8 mouse cellular contexts compared by ENCODE assay signal in genomic region chr13:43615194-43615576, GRCm38 (mm10). TPM values are rescaled to one million over a fixed set of nuclear protein-coding genes. Genes with fewer than 3 reads are reported as not detected.
A peak's percentile ranks its signal among the peaks of the same experiment; 100 is the strongest.
DNase-seq lines count a peak whose midpoint lies in the region; ATAC-seq and TF ChIP-seq lines count a peak whose summit lies in the region.

No protein-coding gene starts in this region.

- peak overlapping the region; percentile 48 for H3K4me3 ChIP-seq in lung, postnatal 0 days (ENCODE audit: low read depth, low read length)
- H3K4me3 ChIP-seq in forebrain, embryonic 12.5 days (replicated peaks), result peak overlapping the region; percentile 79
- peak overlapping the region; percentile 54 for H3K4me3 ChIP-seq in liver, embryonic 15.5 days (replicated peaks)

- 31% methylated on average over 9 of the region's 9 CpGs for WGBS in lung, postnatal 0 days
- 21% methylated on average over 9 of the region's 9 CpGs for WGBS in forebrain, embryonic 12.5 days
- 8% methylated on average over 9 of the region's 9 CpGs for WGBS in liver, embryonic 15.5 days (ENCODE audit: insufficient replicate concordance)

- H3K4me2 ChIP-seq in lung, postnatal 0 days (replicated peaks; ENCODE audit: low read depth, low read length), result peak overlapping the region; percentile 92
- H3K4me2 ChIP-seq in forebrain, embryonic 12.5 days, result peak overlapping the region; percentile 84
- peak overlapping the region; percentile 81 for H3K4me2 ChIP-seq in liver, embryonic 15.5 days

- no peak overlapping the region; the same call in 1 of the 2 replicates for H3K9ac ChIP-seq in lung, postnatal 0 days (replicated peaks; ENCODE audit: low read depth)
- peak overlapping the region; percentile 84 for H3K9ac ChIP-seq in forebrain, embryonic 12.5 days
- H3K9ac ChIP-seq in liver, embryonic 15.5 days, result no peak overlapping the region

- no peak for TF ChIP-seq EP300 in lung, postnatal 0 days (IDR thresholded peaks at IDR 0.05)

- H3K27ac ChIP-seq in lung, postnatal 0 days (ENCODE audit: low read length), result no peak overlapping the region
- H3K27ac ChIP-seq in forebrain, embryonic 12.5 days, result peak overlapping the region; percentile 65
- no peak overlapping the region for H3K27ac ChIP-seq in liver, embryonic 15.5 days (replicated peaks)

- no peaks in the 10 kb centered on the region for H3K27me3 ChIP-seq in lung, postnatal 0 days (replicated peaks; ENCODE audit: insufficient read depth, low read length)
- H3K27me3 ChIP-seq in forebrain, embryonic 12.5 days, result 0 out of 2 replicates have a peak, but pooled peaks cover 12% of the 10 kb centered on the region
- H3K27me3 ChIP-seq in liver, embryonic 15.5 days, result peaks cover 46% of the 10 kb centered on the region

- no peaks in the 10 kb centered on the region for H3K4me1 ChIP-seq in lung, postnatal 0 days (ENCODE audit: insufficient read depth, low read depth, low read length)
- peaks cover 29% of the 10 kb centered on the region for H3K4me1 ChIP-seq in forebrain, embryonic 12.5 days
- H3K4me1 ChIP-seq in liver, embryonic 15.5 days (replicated peaks), result peaks cover 12% of the 10 kb centered on the region

- no peak for ATAC-seq in lung, postnatal 0 days
- ATAC-seq in forebrain, embryonic 12.5 days (ENCODE audit: low FRiP score), result no peak
- no peak for ATAC-seq in liver, embryonic 15.5 days (ENCODE audit: insufficient read depth)

- H3K9me3 ChIP-seq in lung, postnatal 0 days (ENCODE audit: low read length), result no peaks in the 10 kb centered on the region
- H3K9me3 ChIP-seq in forebrain, embryonic 12.5 days, result no peaks in the 10 kb centered on the region
- no peaks in the 10 kb centered on the region for H3K9me3 ChIP-seq in liver, embryonic 15.5 days (replicated peaks)

- no peaks in the 10 kb centered on the region for H3K36me3 ChIP-seq in lung, postnatal 0 days (ENCODE audit: insufficient read depth, low read length)
- no peaks in the 10 kb centered on the region for H3K36me3 ChIP-seq in forebrain, embryonic 12.5 days (replicated peaks)
- H3K36me3 ChIP-seq in liver, embryonic 15.5 days (replicated peaks), result no peaks in the 10 kb centered on the region

- no peak for TF ChIP-seq CTCF in lung, postnatal 0 days (IDR thresholded peaks at IDR 0.05)

- no peak for DNase-seq in lung, postnatal 0 days (ENCODE audit: low spot score)
- DNase-seq in lung, adult 18-20 months, result no peak
- DNase-seq in thymus, postnatal 14 days, result peak; percentile 36
- no peak for DNase-seq in urinary bladder, postnatal 4 days (ENCODE audit: low spot score in 2 of 2)
- DNase-seq in layer of hippocampus, postnatal 25 days (ENCODE audit: extremely low spot score in 1 of 2, low spot score in 1 of 2), result no peak
- no peak for DNase-seq in layer of hippocampus, adult 11-12 months (ENCODE audit: low spot score)

RNA-seq across cellular contexts. Expression of gene Rnf182, which starts 0.3 kb away (rescaled TPM):
- 0.37 and 0.63 TPM in 2 replicates for polyA plus RNA-seq in lung, postnatal 0 days (2015; fragmentation: Nextera tagmentation; extraction: Ambion mirVana)
- polyA plus RNA-seq in forebrain, embryonic 12.5 days (2016; fragmentation: Nextera tagmentation; extraction: Ambion mirVana), result 17.0 and 18.7 TPM in 2 replicates
- polyA plus RNA-seq in liver, embryonic 15.5 days (2015; fragmentation: Nextera tagmentation; extraction: Ambion mirVana), result 0.07 TPM in 1 of 2 replicates, not detected in the other
- total RNA-seq in layer of hippocampus, postnatal 25 days (2021), result 10 to 100 TPM; 35.6 to 36.4 TPM

RNA-seq across cellular contexts. Expression of gene Mcur1, which starts 55.2 kb away (rescaled TPM):
- 20.0 and 21.0 TPM in 2 replicates for polyA plus RNA-seq in lung, postnatal 0 days (2015; fragmentation: Nextera tagmentation; extraction: Ambion mirVana)
- 11.7 and 11.8 TPM in 2 replicates for polyA plus RNA-seq in forebrain, embryonic 12.5 days (2016; fragmentation: Nextera tagmentation; extraction: Ambion mirVana)
- polyA plus RNA-seq in liver, embryonic 15.5 days (2015; fragmentation: Nextera tagmentation; extraction: Ambion mirVana), result 5.7 and 5.9 TPM in 2 replicates
- 10 to 100 TPM; 19.2 to 22.5 TPM for total RNA-seq in layer of hippocampus, postnatal 25 days (2021)

Comparison
In these comparisons a context has a peak if more than half of its experiments do, and no peak if none do; other contexts are left out.
1. RNA of gene Rnf182, which starts 0.3 kb away (polyA plus RNA-seq): 17.0 to 18.7 TPM in forebrain, embryonic 12.5 days; 0.37 to 0.63 TPM in lung, postnatal 0 days and 0.07 TPM in liver, embryonic 15.5 days; every median in the first group is over 10 times any median in the second.
2. Peak in every context shown above with its lines, with median percentiles within 50 percentile points of each other: H3K4me2 ChIP-seq and H3K4me3 ChIP-seq.